ENCODE assay signal across 23 mouse cellular contexts in genomic region chr9:96984034-96984433, GRCm38 (mm10). TPM values are rescaled to one million over a fixed set of nuclear protein-coding genes. Genes with fewer than 3 reads are reported as not detected.
A peak's percentile ranks its signal among the peaks of the same experiment; 100 is the strongest.
DNase-seq lines count a peak whose midpoint lies in the region; ATAC-seq and TF ChIP-seq lines count a peak whose summit lies in the region.
"Had no signal": no experiment of that assay in that cellular context is flagged by ENCODE, and none has a peak within 500 bp of the region (broad histone marks: within the 10 kb centered on the region; RNA-seq: fewer than 3 reads in every experiment).

No protein-coding gene starts in this region.

- H3K9me3 ChIP-seq in heart, embryonic 13.5 days: no peaks in the 10 kb centered on the region
- no peaks in the 10 kb centered on the region for H3K9me3 ChIP-seq in heart, embryonic 10.5 days
- no peaks in the 10 kb centered on the region for H3K9me3 ChIP-seq in kidney, embryonic 14.5 days (ENCODE audit: control insufficient read depth, low read length)
- no peaks in the 10 kb centered on the region for H3K9me3 ChIP-seq in embryonic facial prominence, embryonic 10.5 days
- H3K9me3 ChIP-seq: embryonic facial prominence, embryonic 15.5 days; hindbrain, embryonic 15.5 days; limb, embryonic 13.5 days; liver, embryonic 13.5 days; midbrain, embryonic 15.5 days; neural tube, embryonic 15.5 days had no signal

- H3K36me3 ChIP-seq in heart, embryonic 13.5 days: no peaks in the 10 kb centered on the region
- no peaks in the 10 kb centered on the region for H3K36me3 ChIP-seq in heart, embryonic 10.5 days
- H3K36me3 ChIP-seq in kidney, adult 2 months (ENCODE audit: control insufficient read depth, insufficient read depth, low read length): no peaks in the 10 kb centered on the region
- no peaks in the 10 kb centered on the region for H3K36me3 ChIP-seq in kidney, embryonic 14.5 days (ENCODE audit: control insufficient read depth, insufficient read depth, low read length)
- H3K36me3 ChIP-seq in embryonic facial prominence, embryonic 10.5 days (replicated peaks): peaks cover 34% of the 10 kb centered on the region
- H3K36me3 ChIP-seq: embryonic facial prominence, embryonic 15.5 days; hindbrain, embryonic 15.5 days; limb, embryonic 13.5 days; liver, embryonic 13.5 days; midbrain, embryonic 15.5 days; neural tube, embryonic 15.5 days had no signal

- no peak for TF ChIP-seq POLR2A in kidney, adult 2 months (IDR thresholded peaks at IDR 0.05; ENCODE audit: low read depth, low read length)

- H3K9ac ChIP-seq in heart, embryonic 13.5 days: no peak overlapping the region
- H3K9ac ChIP-seq in kidney, embryonic 14.5 days (ENCODE audit: low read depth, low read length): no peak overlapping the region
- H3K9ac ChIP-seq: embryonic facial prominence, embryonic 15.5 days; hindbrain, embryonic 15.5 days; limb, embryonic 13.5 days; liver, embryonic 13.5 days; lung, embryonic 14.5 days; midbrain, embryonic 15.5 days; neural tube, embryonic 15.5 days had no signal

- H3K27ac ChIP-seq in heart, embryonic 13.5 days (replicated peaks): peak overlapping the region; percentile 67
- H3K27ac ChIP-seq in heart, embryonic 10.5 days: no peak overlapping the region
- H3K27ac ChIP-seq in kidney, adult 2 months (ENCODE audit: insufficient read depth, low read depth, low read length): peak overlapping the region; percentile 74
- H3K27ac ChIP-seq in kidney, embryonic 14.5 days (ENCODE audit: low read depth, low read length): no peak overlapping the region
- peak overlapping the region; percentile 89; the same call in 1 of the 2 replicates for H3K27ac ChIP-seq in embryonic facial prominence, embryonic 10.5 days (replicated peaks)
- H3K27ac ChIP-seq: embryonic facial prominence, embryonic 15.5 days; hindbrain, embryonic 15.5 days; limb, embryonic 13.5 days; liver, embryonic 13.5 days; midbrain, embryonic 15.5 days; neural tube, embryonic 15.5 days; stomach, postnatal 0 days had no signal

- H3K4me2 ChIP-seq in heart, embryonic 13.5 days: no peak overlapping the region
- H3K4me2 ChIP-seq in kidney, embryonic 14.5 days (replicated peaks; ENCODE audit: low read depth, low read length): no peak overlapping the region
- H3K4me2 ChIP-seq: embryonic facial prominence, embryonic 15.5 days; hindbrain, embryonic 15.5 days; limb, embryonic 13.5 days; liver, embryonic 13.5 days; lung, embryonic 14.5 days; midbrain, embryonic 15.5 days; neural tube, embryonic 15.5 days had no signal

- H3K4me1 ChIP-seq in heart, embryonic 13.5 days: peaks cover 100% of the 10 kb centered on the region
- peaks cover 100% of the 10 kb centered on the region for H3K4me1 ChIP-seq in heart, embryonic 10.5 days
- peaks cover 50% of the 10 kb centered on the region for H3K4me1 ChIP-seq in kidney, adult 2 months (ENCODE audit: control insufficient read depth, insufficient read depth, low read length)
- H3K4me1 ChIP-seq in kidney, embryonic 14.5 days (ENCODE audit: control insufficient read depth, insufficient read depth, low read length): peaks cover 85% of the 10 kb centered on the region
- H3K4me1 ChIP-seq in embryonic facial prominence, embryonic 10.5 days: peaks cover 100% of the 10 kb centered on the region

- no peak for ATAC-seq in heart, embryonic 13.5 days (ENCODE audit: extremely low read depth, insufficient number of reproducible peaks, low FRiP score, low TSS enrichment)
- ATAC-seq in kidney, embryonic 14.5 days (ENCODE audit: low FRiP score, low TSS enrichment): no peak
- ATAC-seq: CD4-positive, CD25-positive, alpha-beta regulatory T cell, adult 4 months; forebrain, embryonic 16.5 days; intestine, embryonic 16.5 days; midbrain, embryonic 15.5 days had no signal

- no peak for DNase-seq in heart, embryonic 10.5 days (ENCODE audit: low spot score)
- DNase-seq in kidney, adult 2 months: peak; percentile 86
- no peak for DNase-seq in embryonic facial prominence, embryonic 10.5 days (ENCODE audit: low spot score)
- peak; percentile 56 to 72 for DNase-seq in kidney, postnatal 25 days
- no peak for DNase-seq in ovary, postnatal 14 days (ENCODE audit: low spot score)
- DNase-seq: adrenal gland, postnatal 25 days; cerebellum, adult 9-10 months; gastrocnemius, postnatal 10 days; heart, postnatal 4 days; liver, embryonic 13.5 days; lung, embryonic 14.5 days had no signal

- no peaks in the 10 kb centered on the region for H3K27me3 ChIP-seq in heart, embryonic 13.5 days (replicated peaks)
- H3K27me3 ChIP-seq in heart, embryonic 10.5 days (ENCODE audit: insufficient read depth, poor library complexity, severe bottlenecking): no peaks in the 10 kb centered on the region
- H3K27me3 ChIP-seq in kidney, adult 2 months (replicated peaks; ENCODE audit: control insufficient read depth, insufficient read depth, low read length): no peaks in the 10 kb centered on the region
- no peaks in the 10 kb centered on the region for H3K27me3 ChIP-seq in kidney, embryonic 14.5 days (ENCODE audit: control insufficient read depth, insufficient read depth, low read length)
- H3K27me3 ChIP-seq in embryonic facial prominence, embryonic 10.5 days (replicated peaks; ENCODE audit: low read depth, poor library complexity, severe bottlenecking): 0 out of 2 replicates have a peak, but pooled peaks cover 4% of the 10 kb centered on the region
- H3K27me3 ChIP-seq: embryonic facial prominence, embryonic 15.5 days; hindbrain, embryonic 15.5 days; limb, embryonic 13.5 days; liver, embryonic 13.5 days; midbrain, embryonic 15.5 days; neural tube, embryonic 15.5 days had no signal

- no peak overlapping the region for H3K4me3 ChIP-seq in heart, embryonic 13.5 days
- no peak overlapping the region for H3K4me3 ChIP-seq in heart, embryonic 10.5 days
- peak overlapping the region; percentile 45 for H3K4me3 ChIP-seq in kidney, adult 2 months (ENCODE audit: insufficient read depth, low read depth, low read length)
- no peak overlapping the region for H3K4me3 ChIP-seq in kidney, embryonic 14.5 days (ENCODE audit: low read length)
- no peak overlapping the region for H3K4me3 ChIP-seq in embryonic facial prominence, embryonic 10.5 days
- H3K4me3 ChIP-seq: embryonic facial prominence, embryonic 15.5 days; hindbrain, embryonic 15.5 days; limb, embryonic 13.5 days; liver, embryonic 13.5 days; midbrain, embryonic 15.5 days; myocyte; neural tube, embryonic 15.5 days had no signal

- 74% methylated on average over 8 of the region's 8 CpGs for WGBS in heart, embryonic 13.5 days
- 83% methylated on average over 8 of the region's 8 CpGs for WGBS in heart, embryonic 10.5 days
- WGBS in kidney, adult 2 months: 67% methylated on average over 8 of the region's 8 CpGs
- WGBS in kidney, embryonic 14.5 days: 89% methylated on average over 8 of the region's 8 CpGs
- 92% methylated on average over 8 of the region's 8 CpGs for WGBS in embryonic facial prominence, embryonic 10.5 days

- peak; percentile 48 for TF ChIP-seq CTCF in kidney, adult 2 months (conservative IDR thresholded peaks at IDR 0.05; ENCODE audit: insufficient read depth, insufficient read length, low read depth, low read length)

RNA-seq across cellular contexts. Expression of gene Spsb4, which starts 34.6 kb away (rescaled TPM):
- 55.5 and 61.4 TPM in 2 replicates for polyA plus RNA-seq in heart, embryonic 13.5 days (2015; fragmentation: Nextera tagmentation; extraction: Ambion mirVana)
- polyA plus RNA-seq in heart, embryonic 10.5 days (2016; fragmentation: Nextera tagmentation; extraction: Ambion mirVana): 53.5 and 66.5 TPM in 2 replicates
- 61.5 and 62.5 TPM in 2 replicates for polyA plus RNA-seq in kidney, adult 2 months (2012; rRNA removed)
- 42.0 and 55.6 TPM in 2 replicates for polyA plus RNA-seq in kidney, embryonic 14.5 days (2014; fragmentation: Nextera tagmentation; extraction: Ambion mirVana)
- 102 and 123 TPM in 2 replicates for polyA plus RNA-seq in embryonic facial prominence, embryonic 10.5 days (2016; fragmentation: Nextera tagmentation; extraction: Ambion mirVana)
- polyA plus RNA-seq: CD4-positive, CD25-positive, alpha-beta regulatory T cell, adult 4 months had no signal

Comparison
In these comparisons a context has a peak if more than half of its experiments do, and no peak if none do; other contexts are left out.
1. H3K27ac ChIP-seq: peak in heart, embryonic 13.5 days (single experiment), kidney, adult 2 months (single experiment) and embryonic facial prominence, embryonic 10.5 days (single experiment); none in heart, embryonic 10.5 days (single experiment) and kidney, embryonic 14.5 days (single experiment).
2. DNase-seq: peak in kidney, adult 2 months (single experiment) and kidney, postnatal 25 days (2 of 2); none in heart, embryonic 10.5 days (single experiment), embryonic facial prominence, embryonic 10.5 days (single experiment) and ovary, postnatal 14 days (single experiment).